Mouse (Mus musculus): ENCODE measurements around the gene Sacm1l.

Gene Sacm1l

GRCm38 (mm10) chr9:123577360-123578192 lies 48.0 kb downstream of the Sacm1l start:
- no peak for DNase-seq (ENCODE audit: low spot score in 2 of 2)

- DNase-seq (ENCODE audit: low spot score in 2 of 2): no peak
Measured at GRCm38 (mm10) chr9:123589240-123589910, 59.8 kb downstream of the Sacm1l start.

- no peak for DNase-seq (ENCODE audit: low spot score in 2 of 2)
Measured at GRCm38 (mm10) chr9:123595194-123595593, 65.6 kb downstream of the Sacm1l start.

GRCm38 (mm10) chr9:123596910-123597309 lies 67.4 kb downstream of the Sacm1l start:
- no peak for DNase-seq (ENCODE audit: low spot score in 2 of 2)

- DNase-seq (ENCODE audit: low spot score in 2 of 2): no peak
Measured at GRCm38 (mm10) chr9:123597376-123597775, 67.8 kb downstream of the Sacm1l start.

- DNase-seq (ENCODE audit: low spot score in 2 of 2): no peak
Measured at GRCm38 (mm10) chr9:123601529-123601928, 72.0 kb downstream of the Sacm1l start.

- DNase-seq (ENCODE audit: low spot score in 2 of 2): no peak
Measured at GRCm38 (mm10) chr9:123620311-123621098, 90.9 kb downstream of the Sacm1l start.

- DNase-seq (ENCODE audit: low spot score in 2 of 2): no peak
Measured at GRCm38 (mm10) chr9:123624741-123625140, 95.2 kb downstream of the Sacm1l start.

GRCm38 (mm10) chr9:123625821-123626220 lies 96.3 kb downstream of the Sacm1l start:
- DNase-seq (ENCODE audit: low spot score in 2 of 2): no peak

GRCm38 (mm10) chr9:123631666-123632065 lies 102.1 kb downstream of the Sacm1l start:
- peak in 1 of 2 experiments; percentile 26 for DNase-seq (ENCODE audit: low spot score in 2 of 2)

GRCm38 (mm10) chr9:123632281-123632680 lies 102.7 kb downstream of the Sacm1l start, which contains the start of gene Slc6a20b:
Gene Slc6a20b (minus strand): TSS chr9:123632565.
- DNase-seq (ENCODE audit: low spot score in 2 of 2): no peak

- DNase-seq (ENCODE audit: low spot score in 2 of 2): no peak
Measured at GRCm38 (mm10) chr9:123632993-123633392, 103.4 kb downstream of the Sacm1l start.

- no peak for DNase-seq (ENCODE audit: low spot score in 2 of 2)
Measured at GRCm38 (mm10) chr9:123636771-123637170, 107.2 kb downstream of the Sacm1l start.

GRCm38 (mm10) chr9:123638231-123638630 lies 108.7 kb downstream of the Sacm1l start:
- no peak for DNase-seq (ENCODE audit: low spot score in 2 of 2)

- no peak for DNase-seq (ENCODE audit: low spot score in 2 of 2)
Measured at GRCm38 (mm10) chr9:123638668-123639089, 109.1 kb downstream of the Sacm1l start.

GRCm38 (mm10) chr9:123640106-123640505 lies 110.5 kb downstream of the Sacm1l start:
- no peak for DNase-seq (ENCODE audit: low spot score in 2 of 2)
